Mouse (Mus musculus) lung, postnatal 14 days (tissue): Measurements from ENCODE around the gene Slc2a6.

Experiments used
- DNase-seq: peaks from one replicate; pipeline ENCODE4 v3.0.0; 2021

Gene Slc2a6

GRCm38 (mm10) chr2:27032361-27032760, 4.6 kb upstream of the Slc2a6 start:
- no peak for DNase-seq

- DNase-seq, result no peak
Measured at GRCm38 (mm10) chr2:27028437-27029015, 728 bp upstream of the Slc2a6 start.

GRCm38 (mm10) chr2:27026857-27027617, 761 bp downstream of the Slc2a6 start:
- DNase-seq, result no peak

GRCm38 (mm10) chr2:27026332-27026731, 1.5 kb downstream of the Slc2a6 start:
- no peak for DNase-seq

- DNase-seq, result no peak
Measured at GRCm38 (mm10) chr2:27025545-27025944, 2.3 kb downstream of the Slc2a6 start.

- DNase-seq, result no peak
Measured at GRCm38 (mm10) chr2:27024136-27024535, 3.7 kb downstream of the Slc2a6 start.

- no peak for DNase-seq
Measured at GRCm38 (mm10) chr2:27022612-27023011, 5.2 kb downstream of the Slc2a6 start.

GRCm38 (mm10) chr2:27021103-27021502, 6.7 kb downstream of the Slc2a6 start:
- no peak for DNase-seq

GRCm38 (mm10) chr2:27019530-27019929, 8.3 kb downstream of the Slc2a6 start:
- no peak for DNase-seq

- peak; percentile 84 for DNase-seq
Measured at GRCm38 (mm10) chr2:27017802-27018201, 10.0 kb downstream of the Slc2a6 start.

GRCm38 (mm10) chr2:27009714-27010244, 18.0 kb downstream of the Slc2a6 start, which contains the start of gene Cacfd1:
Gene Cacfd1 (plus strand): TSS chr2:27009926.
- peak; percentile 86 for DNase-seq

GRCm38 (mm10) chr2:27007701-27008100, 20.1 kb downstream of the Slc2a6 start:
- no peak for DNase-seq

GRCm38 (mm10) chr2:27006255-27006654, 21.5 kb downstream of the Slc2a6 start:
- no peak for DNase-seq

- DNase-seq, result no peak
Measured at GRCm38 (mm10) chr2:26997993-26998392, 29.8 kb downstream of the Slc2a6 start.

GRCm38 (mm10) chr2:26997498-26997897, 30.3 kb downstream of the Slc2a6 start:
- no peak for DNase-seq

GRCm38 (mm10) chr2:26993936-26994335, 33.9 kb downstream of the Slc2a6 start:
- DNase-seq, result no peak

GRCm38 (mm10) chr2:26984640-26985039, 43.2 kb downstream of the Slc2a6 start:
- DNase-seq, result no peak

GRCm38 (mm10) chr2:26984179-26984578, 43.6 kb downstream of the Slc2a6 start:
- no peak for DNase-seq

- DNase-seq, result no peak
Measured at GRCm38 (mm10) chr2:26980361-26980760, 47.4 kb downstream of the Slc2a6 start.

- DNase-seq, result no peak
Measured at GRCm38 (mm10) chr2:26973960-26974359, 53.8 kb downstream of the Slc2a6 start.

- DNase-seq, result no peak
Measured at GRCm38 (mm10) chr2:26973116-26973515, 54.7 kb downstream of the Slc2a6 start, which contains the start of gene Adamts13. Gene Adamts13 (plus strand): TSS chr2:26973416.
